Mouse (Mus musculus): ENCODE measurements at regions not wholly inside any gene's neighbourhood (a gene's known extent, or its start where the extent isn't known, plus 50 kb on each side); places are given as distances from the start of the nearest gene placed in this dataset.

GRCm38 (mm10) chr5:119300106-119300505 is 370.4 kb upstream of the Tbx3 start:
- TF ChIP-seq CTCF (IDR thresholded peaks at IDR 0.05; ENCODE audit: low read depth), result no peak
- no peak for TF ChIP-seq EP300 (IDR thresholded peaks at IDR 0.05; ENCODE audit: low read depth)
